Mouse (Mus musculus): ENCODE measurements around the gene Echdc3. TPM values are rescaled to one million over a fixed set of nuclear protein-coding genes. Genes with fewer than 3 reads are reported as not detected.

Gene Echdc3
- total RNA-seq (2023): not detected

DNA sequence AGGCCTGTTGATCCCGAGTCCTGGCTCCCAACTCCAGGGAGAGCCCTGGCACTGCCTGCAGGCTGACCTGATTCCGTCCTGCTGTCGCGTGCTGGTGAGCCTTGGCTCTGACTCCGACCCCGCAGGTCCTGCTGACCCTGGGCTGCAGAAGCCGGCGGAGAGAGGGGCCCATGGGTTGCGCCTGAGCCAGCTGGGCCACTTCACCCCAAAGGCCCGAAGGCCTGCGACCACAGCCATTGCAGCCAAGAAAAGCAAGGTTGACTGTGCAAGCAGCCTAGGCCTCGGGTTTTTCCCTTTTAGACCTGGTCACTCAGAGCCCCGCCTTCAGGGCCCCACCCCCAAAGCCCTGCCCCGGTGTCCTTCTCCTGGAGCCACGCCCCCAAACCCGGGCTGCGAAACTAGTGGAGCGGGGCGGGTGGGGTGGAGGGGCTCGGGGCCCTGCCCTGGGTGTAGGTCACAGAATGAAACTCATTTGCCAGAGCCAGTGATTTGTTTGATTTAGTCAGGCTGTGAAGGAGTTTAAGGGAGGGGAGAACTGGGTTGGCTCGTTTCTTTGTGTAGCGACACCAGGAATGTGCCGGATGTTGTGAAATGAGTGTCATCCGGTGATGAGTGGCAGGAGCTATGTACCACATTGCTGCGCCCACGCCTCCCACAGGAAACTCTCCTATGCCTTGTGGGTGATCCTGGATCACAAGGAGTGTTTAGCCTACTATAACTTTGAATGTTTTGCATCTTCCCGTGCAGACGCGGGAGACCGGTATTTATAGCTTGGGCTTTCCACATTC is at the start of gene Echdc3:
Gene Echdc3, minus strand, starts transcription at position 310 of the 788 bp plus-strand sequence.

Other genes with a start within 250 kb of the Echdc3 start
- not detected for gene Proser2, start 82.8 kb downstream of the Echdc3 start, total RNA-seq (2023)
- 17.1 TPM for gene Usp6nl, start 109.6 kb upstream of the Echdc3 start, total RNA-seq (2023)